Mouse (Mus musculus) right cerebral cortex, postnatal 14 days (tissue): Measurements from ENCODE around the gene Syne1.

Source experiments
- DNase-seq: peaks from one replicate; pipeline ENCODE4 v3.0.0; 2022

Gene Syne1

DNA sequence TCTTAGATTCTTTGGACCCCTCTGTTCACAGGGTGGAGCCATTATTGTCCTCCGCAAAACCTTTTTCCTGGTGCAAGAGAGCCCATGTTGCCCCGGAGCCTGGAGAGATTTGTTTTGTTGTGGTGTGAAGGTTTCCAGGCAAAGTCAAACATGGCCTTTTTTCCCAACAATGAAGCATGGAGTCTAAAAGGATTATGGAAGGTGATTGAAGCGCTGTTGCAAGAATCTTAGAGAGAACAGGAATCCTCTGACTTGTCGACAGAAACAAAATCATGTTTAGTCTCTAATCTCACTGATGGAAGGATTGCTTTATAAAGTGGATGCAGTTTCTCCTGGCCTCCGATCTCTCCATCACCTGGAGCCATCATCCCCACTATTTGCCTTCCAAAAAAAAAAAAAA, at the start of gene Syne1:
TSS of gene Syne1 (minus strand) at position 101 of the 400 bp plus-strand sequence.
- no peak for DNase-seq

DNA sequence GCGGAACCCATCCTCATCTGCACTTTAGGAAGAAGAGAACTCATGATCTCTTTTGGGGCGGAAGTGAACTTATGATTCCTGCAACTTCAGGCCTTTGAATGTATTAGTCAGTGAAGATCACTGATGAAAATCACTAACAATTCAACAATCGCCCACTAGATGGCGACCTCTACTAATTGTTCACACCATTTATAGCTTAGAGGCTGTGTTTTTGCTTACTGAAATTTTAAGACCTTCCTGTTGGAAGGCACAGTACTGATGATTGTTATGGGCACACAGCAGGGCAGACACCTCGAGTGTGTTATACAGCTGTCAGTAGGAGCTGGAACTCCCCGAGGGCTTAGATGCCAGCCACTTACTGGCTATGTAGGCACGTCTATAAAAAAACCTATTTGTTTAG, 48.8 kb upstream of the Syne1 start:
- peak; percentile 54 for DNase-seq

DNA sequence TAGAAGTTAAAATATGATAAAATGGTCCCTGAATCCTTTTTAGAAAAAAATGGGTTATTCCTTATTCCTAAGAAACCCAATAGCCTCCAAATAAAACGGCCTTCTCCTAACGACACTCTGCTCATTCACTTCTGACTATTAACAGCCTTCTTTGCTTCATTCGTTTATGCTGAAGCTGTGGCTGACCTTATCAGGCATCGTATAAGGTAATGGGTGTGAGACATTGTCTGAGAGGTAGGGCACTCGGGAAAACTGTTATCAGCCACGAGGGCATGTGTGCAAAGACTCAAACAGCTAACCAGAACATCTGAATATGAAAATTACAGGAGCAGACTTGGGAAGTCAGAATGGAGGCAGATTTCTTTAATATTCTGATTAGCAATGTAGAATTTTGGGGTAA, 45.3 kb upstream of the Syne1 start:
- no peak for DNase-seq

DNA sequence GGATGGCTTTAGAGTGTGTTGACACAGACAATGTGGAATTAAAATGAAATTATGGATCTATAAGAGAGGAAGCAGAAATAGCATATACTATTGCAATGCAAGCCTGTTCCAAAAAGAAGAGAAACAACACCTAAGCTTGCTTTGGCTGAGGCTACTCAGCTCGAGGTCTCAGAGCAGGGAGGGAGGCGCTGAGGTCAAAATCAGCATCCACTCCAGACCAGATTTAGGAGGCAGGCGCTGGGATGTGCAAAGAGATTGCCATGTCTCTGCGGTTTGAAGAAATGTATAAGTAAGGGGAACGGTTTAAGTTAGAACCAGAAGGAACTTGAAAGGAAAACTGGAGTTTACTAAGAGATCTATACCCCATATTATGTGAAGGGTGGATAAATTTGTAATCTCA, 43.2 kb upstream of the Syne1 start:
- DNase-seq: no peak

DNA sequence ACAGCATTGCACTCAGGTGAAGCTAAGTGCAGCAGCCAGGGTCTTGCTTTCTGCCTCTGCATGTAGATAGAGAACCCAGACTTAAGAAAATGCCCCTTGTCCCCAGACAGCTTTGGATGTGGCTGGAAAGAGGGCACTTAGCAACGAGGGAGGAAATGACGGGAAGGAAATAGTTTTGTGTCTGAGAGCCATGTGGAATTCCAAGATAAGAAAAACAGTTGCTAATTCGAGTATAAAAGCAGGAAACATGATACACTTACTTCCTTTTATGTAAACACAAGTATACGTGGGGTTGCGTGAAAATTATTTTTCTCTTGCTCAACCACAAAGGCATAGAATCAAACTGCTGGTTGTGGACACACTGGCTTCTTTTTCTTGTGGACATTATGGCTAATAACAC, 42.2 kb upstream of the Syne1 start, which contains the start of gene Myct1:
TSS of gene Myct1 (plus strand) at position 312 of the 400 bp plus-strand sequence.
- DNase-seq: no peak

DNA sequence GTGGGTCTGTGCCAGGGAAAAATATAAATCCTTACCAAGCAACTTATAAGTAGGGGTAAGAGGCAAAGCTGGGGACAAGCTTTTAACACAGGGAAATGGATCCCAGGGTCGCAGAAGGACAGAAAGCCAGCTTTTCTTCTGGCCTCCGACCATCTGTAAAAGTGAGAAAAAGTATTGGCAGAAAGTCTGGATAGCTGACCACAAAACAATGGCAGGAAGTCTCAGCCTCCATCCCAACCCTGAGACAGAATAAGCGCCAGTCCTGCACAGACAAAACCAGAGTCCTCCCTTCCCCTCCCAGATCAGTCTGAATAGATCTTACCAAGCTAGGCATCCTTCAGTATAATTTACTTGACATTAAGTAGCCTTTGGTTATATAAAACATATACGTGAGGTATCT, 40.7 kb upstream of the Syne1 start:
- DNase-seq: no peak

DNA sequence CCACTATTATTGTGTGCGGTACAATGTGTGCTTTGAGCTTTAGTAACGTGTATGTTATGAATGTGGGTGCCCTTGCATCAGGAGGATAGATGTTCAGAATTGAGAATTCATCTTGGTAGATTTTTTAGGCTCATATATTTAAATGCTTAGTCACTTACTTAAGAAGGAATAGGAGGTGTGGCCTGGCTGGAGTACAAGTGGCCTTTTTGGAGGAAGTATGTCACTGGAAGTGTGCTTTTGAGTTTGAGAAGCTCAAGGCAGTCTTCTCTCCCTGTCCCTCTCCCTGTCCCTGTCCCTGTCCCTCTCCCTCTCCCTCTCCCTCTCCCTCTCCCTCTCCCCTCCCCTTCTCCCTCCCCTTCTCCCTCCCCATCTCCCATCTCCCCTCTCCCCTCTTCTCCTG, 39.8 kb upstream of the Syne1 start:
- DNase-seq: no peak

DNA sequence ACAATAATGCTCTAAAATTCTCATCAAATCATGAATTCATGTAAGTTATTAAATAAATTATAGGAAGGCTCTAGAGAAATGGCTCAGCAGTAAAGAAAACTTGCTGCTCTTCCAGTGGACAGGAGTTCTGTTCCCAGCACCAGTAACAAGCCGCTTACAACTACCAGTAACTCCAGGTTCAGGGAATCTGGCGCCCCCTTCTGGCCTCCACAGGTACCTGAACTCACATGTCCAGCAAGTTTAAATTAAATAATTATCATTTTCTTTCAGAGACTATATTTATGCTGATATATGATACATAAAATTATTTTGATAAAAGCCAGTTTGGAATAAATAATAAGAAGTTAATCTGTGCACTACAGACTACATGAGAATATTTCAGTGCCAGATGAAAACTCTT, 22.0 kb upstream of the Syne1 start:
- no peak for DNase-seq

DNA sequence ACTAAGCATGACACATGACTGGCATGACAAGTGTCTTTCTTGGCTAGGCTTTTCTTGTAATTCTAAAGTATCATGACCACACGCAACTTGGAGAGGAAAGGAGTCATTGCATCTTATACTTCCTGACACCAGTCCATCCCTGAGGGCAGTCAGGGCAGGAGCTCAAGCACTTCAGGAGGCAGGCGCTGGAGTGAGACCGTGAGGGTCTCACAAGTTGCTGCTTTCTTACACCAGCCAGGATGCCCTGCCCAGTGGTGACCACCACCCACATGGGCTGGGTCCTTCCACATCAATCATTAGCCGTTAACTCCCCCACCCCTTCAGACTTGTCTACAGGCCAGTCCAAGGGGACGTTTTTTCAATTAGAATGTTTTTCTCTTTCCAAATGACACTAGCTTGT, 20.1 kb upstream of the Syne1 start:
- no peak for DNase-seq

DNA sequence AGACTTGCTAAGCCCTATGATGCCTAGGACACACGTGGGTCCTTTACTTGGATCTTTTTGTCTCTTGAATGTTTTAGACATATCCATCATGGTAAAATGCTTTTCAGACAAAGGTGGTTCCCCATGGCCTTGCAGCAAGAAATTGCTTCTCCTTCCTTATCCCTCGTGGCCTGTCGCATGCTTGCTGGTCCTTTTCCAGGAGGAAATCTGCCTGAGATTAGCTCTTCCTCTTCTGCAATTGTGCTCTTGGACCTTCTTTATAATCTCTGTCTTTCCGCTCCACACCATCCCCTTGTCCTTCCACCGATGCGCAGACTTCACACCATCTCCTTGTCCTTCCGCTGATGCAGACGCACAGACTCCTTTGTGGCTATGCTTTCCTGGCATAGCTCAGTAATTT, 18.8 kb upstream of the Syne1 start:
- DNase-seq: no peak

DNA sequence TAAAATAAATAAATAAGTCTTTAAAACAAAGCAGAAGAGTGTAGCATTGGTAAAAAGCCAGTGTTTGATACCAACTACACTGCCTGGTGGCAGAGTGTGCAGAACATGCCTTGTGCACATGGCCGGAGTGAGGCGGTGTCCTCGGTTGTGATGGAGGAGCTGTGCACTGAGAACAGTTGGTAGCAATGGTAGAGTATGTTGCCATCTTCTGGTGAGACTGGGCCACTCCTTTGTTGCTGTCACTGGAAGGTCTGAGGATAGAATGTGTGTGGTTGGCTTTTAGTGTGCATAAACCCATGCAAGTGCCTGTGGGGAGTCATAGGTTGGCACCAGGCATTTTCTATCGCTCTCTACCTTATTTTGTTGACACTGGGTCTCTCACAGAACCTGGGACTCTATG, 17.7 kb upstream of the Syne1 start:
- no peak for DNase-seq

DNA sequence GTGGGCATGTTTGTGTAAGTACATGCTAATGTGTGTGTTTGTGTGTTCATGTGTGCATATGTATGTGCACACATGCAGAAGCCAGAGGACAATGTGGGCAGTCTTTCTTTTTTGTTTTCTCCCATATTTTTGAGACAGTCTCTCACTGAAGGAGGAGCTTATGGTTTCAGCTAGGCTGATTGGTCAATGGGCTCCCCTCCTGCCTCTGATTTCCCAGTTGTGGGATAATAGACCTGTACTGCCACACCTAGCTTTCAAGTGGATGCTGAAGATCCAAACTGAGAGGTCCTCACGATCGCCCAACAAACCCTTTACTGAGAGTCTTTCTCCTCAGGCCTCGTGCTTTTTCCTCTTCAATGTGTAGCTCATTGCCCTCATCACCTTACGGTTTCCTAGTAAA, 10.4 kb upstream of the Syne1 start:
- DNase-seq: no peak

DNA sequence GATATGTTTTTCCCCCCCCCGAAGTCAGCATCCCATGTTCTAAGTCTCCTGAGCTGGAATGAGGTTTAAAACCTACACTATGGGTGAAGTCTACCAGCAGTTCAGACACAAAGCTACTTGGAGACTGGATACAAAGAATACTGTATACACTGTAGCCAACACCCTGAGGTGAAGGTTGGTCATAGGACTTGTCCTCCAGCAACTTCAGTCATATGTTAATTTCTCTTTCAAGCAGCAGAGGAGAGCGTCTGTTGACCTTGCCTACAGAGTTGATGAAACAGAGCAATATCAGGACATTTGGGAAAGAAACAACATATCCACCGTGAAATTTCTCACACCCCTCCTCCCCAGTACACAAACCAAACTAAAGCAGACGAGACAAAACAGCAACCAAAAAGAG, 9.2 kb upstream of the Syne1 start:
- no peak for DNase-seq

DNA sequence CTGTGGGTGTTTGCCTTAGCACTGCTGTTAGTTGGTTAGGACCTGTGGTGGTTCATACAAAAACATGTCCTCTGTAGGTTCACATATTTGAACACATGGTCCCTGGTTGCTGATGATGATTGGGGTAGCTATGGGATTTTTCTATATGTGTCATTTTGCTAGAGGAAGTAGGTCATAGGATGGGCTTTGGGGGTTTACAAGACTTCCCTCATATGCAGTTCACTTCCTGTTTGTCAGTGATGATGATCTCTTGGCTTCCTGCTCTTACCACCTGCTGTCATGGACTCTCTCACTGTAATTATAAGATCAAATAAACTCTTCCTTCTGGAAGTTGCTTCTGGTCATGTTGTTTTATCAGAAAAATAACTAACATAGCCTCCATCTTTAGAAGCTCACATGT, 7.5 kb upstream of the Syne1 start:
- DNase-seq: no peak

DNA sequence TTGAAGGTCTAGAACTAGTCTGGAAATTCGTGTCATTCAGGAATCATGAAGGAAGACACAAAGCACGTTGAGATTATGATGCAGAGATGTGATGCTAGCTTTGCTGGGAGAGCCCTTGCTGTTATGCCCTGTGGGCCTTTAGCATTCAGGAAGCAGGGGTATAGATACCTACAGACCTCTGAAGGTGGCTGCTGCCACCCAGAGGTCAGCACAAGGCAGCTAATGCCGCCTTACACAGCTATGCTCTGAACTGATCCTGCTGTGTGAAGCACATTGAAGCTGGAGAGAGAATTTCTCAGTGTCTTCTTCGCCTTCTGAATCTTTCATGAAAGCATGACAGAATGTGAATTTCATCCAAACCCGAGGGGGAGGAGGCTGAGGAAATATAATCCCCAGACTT, 3.7 kb upstream of the Syne1 start:
- DNase-seq: peak; percentile 15

DNA sequence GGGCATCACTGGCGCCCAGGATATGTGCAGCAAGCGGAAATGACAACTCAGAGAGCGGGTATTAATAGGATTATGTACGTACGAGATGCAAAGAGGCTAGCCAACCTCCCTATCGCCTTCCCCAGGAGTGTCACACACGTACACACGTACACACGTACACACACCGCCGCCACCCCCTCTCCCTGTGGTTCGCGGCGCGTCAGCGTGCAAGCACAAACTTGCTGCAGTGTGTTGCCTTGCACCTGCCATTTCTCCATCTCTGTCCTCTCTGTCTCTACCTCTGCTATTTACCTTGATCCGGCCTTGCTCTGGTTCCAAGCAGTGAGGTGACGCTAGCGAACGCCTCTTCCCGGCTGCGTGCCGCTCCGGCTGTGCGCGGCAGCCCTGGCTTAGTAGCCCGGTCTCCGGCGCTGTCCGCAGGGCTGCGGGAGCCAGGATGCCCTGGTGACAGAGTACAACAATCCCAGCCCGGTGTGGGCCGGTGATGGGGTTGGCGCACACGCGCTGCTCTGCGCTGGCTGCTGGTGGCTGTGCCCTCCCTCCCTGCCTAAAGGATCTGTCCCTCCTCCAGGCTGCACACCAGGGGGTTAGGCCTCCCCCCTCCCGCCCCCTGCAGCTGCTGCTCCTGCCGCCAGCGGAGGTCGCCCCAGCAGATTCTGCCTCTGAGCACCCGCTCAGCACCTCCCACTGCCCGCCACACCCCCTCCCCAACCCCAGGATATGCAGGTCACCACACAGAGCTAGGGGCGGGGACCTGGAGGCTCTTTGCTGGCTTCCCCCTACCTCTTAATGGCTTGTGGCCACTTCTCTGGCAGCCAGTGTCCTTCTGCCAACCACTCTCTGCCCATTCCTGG, 887 bp downstream of the Syne1 start:
- peak; percentile 49 for DNase-seq

DNA sequence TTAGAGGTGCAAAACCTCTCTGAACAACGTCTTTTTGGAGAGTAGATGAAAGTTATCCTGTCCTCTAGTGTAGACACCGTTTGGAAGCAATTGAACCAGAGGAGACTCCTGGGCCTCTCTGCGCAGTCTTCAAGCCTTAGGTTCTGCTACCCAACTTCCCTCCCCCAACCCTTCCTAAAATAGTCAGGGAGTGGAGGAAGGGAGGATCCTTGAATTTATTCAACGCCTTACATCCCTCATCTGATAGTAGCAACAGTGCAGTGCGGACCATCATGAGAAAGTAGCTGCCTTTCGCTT, 1.5 kb downstream of the Syne1 start:
- DNase-seq: no peak

DNA sequence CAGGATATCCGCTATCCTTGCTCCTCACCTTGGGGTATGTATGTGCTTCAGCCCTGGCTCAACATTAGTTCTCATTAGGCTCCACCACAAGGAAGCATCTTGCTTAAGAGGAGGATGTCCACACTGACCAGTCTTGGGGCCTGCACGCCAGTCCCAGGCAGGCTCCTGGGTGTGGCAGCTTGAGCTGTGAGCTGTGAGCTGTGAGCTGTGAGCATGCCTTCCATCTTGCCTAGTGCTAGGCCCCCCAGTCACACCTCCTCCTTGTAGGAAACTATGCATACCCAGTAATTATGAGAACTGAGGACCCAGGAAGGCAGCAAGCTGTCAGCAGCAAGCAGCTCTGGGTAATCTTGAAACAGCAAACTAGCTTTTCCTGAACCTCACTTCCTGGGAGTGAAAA, 2.6 kb downstream of the Syne1 start:
- DNase-seq: no peak

DNA sequence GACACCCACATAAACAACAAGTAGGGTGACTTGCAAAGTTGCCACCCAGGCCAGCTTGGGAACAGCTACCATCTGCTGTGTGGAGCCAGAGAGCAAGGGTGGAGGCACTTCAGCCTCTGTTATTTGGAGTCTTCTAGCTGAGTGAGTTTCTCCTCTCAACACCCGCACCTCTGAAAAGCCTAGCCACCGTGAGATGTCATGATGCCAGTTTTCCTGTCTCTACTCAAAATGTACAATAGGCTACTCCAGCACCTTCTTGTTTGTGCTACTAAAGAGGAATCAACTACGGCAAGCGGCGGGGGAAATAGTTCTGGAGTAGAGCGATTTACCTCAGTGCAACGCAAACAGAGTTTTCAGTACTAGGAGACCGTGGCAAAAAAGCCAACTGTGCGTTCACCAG, 3.5 kb downstream of the Syne1 start:
- DNase-seq: no peak

DNA sequence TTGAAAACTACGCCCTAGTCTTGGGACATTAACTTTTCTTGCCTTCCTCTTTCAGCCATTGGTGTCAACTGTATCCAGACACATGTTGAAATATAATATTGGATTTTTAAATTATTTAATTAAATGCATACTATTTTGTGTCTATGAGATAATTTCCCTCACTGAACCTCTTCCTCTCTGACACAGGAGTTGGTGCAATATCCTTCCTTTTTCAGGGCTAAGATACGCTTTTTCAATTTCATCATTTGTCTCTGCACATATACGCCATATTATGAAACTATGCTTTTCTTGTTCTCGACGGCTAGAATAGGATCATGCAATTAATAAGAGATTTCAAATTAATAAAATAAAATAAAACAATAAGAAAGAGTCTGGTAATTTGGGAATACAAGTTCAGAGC, 4.9 kb downstream of the Syne1 start:
- no peak for DNase-seq

DNA sequence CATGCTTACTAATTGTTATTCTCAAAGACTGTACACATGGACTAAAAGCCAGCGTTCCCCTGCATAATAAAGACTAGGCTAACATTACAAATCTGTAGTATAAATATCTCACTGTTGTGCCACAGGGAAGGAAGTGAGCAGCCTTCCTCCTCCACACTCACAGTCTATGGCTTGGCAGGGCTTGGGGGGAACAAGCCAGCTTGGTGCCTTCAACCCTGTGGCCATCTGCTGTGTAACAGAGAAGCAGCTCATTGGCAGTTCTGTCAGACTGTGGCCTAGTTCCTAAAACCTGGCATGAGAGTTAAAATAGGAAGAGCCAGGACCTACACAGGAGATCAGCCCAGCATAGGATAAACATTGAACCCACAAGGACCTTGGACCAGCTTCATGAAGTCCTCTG, 23.0 kb downstream of the Syne1 start:
- no peak for DNase-seq

DNA sequence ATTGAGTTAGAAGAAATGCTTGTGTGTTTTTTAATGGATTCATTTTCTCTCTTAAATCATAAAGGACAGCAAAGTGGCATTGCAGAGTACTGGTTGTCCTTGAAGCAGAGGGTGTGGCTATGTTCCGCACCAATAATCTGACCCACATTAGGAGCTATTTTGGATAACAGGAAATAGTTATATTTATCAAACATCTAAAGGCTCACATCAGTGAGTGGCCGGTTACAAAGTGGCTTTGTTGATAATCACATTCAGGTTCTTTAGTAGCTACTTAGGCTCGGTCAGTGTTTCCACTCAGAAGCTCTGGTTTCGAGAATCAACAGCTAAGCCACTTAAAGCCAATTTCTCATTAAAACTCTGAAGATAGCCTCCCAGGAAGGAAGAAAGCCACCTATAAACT, 23.6 kb downstream of the Syne1 start:
- DNase-seq: no peak

DNA sequence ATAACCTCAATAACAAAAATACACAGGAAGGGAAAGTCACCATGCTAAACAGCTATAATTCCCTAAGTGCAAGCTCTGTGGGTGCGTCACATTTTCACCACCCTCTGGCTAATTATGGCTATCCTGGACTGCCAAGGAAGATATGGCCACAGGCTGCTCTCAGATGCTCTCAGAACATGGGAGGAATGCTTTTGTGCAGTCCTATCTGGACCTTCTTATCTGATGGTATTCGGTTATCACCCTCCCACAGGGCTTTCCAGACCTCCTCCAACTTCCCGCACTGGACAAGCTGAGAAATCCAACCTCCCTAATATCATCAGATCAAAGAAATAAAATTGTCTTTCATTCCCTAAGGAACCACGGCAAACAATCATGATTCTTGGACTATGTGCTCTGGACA, 28.4 kb downstream of the Syne1 start:
- no peak for DNase-seq

DNA sequence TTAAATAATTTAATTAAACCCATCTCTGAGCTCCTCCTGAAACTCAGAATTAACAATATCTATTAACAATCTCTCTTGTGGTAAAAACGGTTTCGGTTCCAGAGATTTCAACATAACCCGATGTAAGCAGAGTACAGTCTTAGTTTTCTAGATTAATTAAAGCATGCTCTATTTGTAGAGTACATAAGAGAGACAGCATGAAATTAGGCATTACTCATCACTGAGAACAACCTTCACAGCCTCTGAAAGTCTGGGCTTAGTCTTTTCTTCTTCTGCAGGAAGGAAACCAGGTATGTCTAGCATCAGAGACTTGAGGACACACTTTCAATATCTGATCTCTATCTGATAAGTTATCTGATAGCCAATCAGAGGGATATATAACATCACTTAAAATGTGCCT, 29.0 kb downstream of the Syne1 start:
- DNase-seq: no peak

DNA sequence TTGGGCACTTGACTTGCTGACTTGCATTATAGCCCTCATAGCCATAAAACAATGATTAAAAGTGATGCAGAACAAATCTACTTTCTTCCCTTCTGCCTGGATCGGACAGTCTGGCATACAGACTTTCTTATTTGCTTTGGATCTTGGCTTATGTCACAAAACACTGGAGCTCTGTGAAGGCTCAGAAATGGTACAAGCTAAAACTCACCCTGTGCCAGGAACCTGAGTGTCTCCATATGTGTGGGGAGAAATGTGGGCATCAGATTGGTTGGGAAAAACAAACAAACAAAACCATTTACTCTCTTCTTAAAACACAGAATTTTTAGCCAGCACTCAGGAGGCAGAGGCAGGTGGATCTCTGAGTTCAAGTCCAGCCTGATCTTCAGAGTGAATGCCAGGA, 30.6 kb downstream of the Syne1 start:
- no peak for DNase-seq

DNA sequence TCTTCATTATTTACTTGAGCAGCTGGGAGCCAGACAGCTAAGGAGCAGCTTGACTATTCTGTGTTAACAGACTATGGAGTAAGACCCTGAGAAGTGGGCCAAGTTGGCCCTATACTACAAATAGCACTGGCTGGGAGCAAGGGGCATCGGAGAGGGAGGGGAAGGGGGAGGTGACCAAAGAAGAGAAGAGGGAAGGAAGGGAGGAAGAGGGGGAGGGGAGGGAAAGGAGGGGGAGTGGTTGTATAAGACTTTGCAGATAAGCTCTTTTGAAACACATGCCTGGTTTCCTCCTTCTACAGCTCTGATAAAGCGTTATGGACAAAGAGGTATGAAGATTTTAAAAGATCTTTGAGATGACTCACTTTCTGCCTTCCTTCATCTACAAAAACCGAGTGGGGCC, 36.0 kb downstream of the Syne1 start:
- no peak for DNase-seq
